Comparison of ENCODE assay signal across 15 mouse cellular contexts in the genomic region with DNA sequence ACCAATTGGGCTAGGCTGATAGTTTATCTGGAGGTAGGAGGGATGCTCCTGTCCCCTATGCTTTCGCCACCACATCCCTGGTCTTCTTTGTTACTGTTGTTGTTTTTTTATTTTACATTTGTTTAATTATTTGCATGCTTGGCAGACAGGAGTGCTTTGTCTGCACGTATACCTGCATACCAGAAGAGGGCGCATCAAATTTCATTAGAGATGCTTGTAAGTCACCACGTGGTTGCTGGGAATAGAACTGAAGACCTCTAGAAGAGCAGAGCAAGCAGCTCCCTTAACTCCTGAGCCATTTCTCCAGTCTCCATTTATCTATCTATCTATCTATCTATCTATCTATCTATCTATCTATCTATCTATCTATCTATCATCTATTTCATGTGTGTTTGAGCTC.
DNase-seq lines count a peak whose midpoint lies in the region; ATAC-seq and TF ChIP-seq lines count a peak whose summit lies in the region.
"Had no signal": no experiment of that assay in that cellular context is flagged by ENCODE, and none has a peak within 500 bp of the region (broad histone marks: within the 10 kb centered on the region; RNA-seq: fewer than 3 reads in every experiment).

No protein-coding gene starts in this region.

- H3K9ac ChIP-seq in forebrain, embryonic 11.5 days (ENCODE audit: low read length) = no peak overlapping the region
- no peak overlapping the region for H3K9ac ChIP-seq in CH12.LX (ENCODE audit: insufficient read depth, low read depth)
- no peak overlapping the region for H3K9ac ChIP-seq in heart, embryonic 12.5 days
- H3K9ac ChIP-seq: hindbrain, embryonic 13.5 days; limb, embryonic 13.5 days had no signal

- dilution Hi-C loops in CH12.LX (cut with MboI; ENCODE audit: extremely low pct_ligation_motif_present, extremely low pct_unique_long_range_greater_than_20kb, low sequenced_read_pairs) = no loop called here

- peaks cover 5% of the 10 kb centered on the region; the same call in 1 of the 2 replicates for H3K9me3 ChIP-seq in forebrain, embryonic 10.5 days
- H3K9me3 ChIP-seq in forebrain, embryonic 11.5 days (ENCODE audit: control insufficient read depth, low read length) = no peaks in the 10 kb centered on the region
- H3K9me3 ChIP-seq in CH12.LX (replicated peaks; ENCODE audit: low read length) = no peaks in the 10 kb centered on the region
- no peaks in the 10 kb centered on the region for H3K9me3 ChIP-seq in heart, embryonic 12.5 days (replicated peaks)
- H3K9me3 ChIP-seq: hindbrain, embryonic 13.5 days had no signal

- no peak for TF ChIP-seq EP300 in CH12.LX (IDR thresholded peaks at IDR 0.05; ENCODE audit: low read length)

- peak; percentile 10 for DNase-seq in forebrain, embryonic 10.5 days (ENCODE audit: extremely low spot score, low spot score)
- DNase-seq in forebrain, embryonic 11.5 days (ENCODE audit: low spot score) = no peak
- no peak for DNase-seq in left cerebral cortex, adult 2 months (ENCODE audit: extremely low spot score in 1 of 2, low spot score in 2 of 2)
- no peak for DNase-seq in left cerebral cortex, adult 18-20 months (ENCODE audit: low spot score in 2 of 2)
- peak; percentile 47 for DNase-seq in CH12.LX (ENCODE audit: extremely low read depth)
- DNase-seq in heart, postnatal 25 days (ENCODE audit: low spot score) = no peak
- DNase-seq: cerebellum, adult 11 months; kidney, postnatal 10 days; layer of hippocampus, postnatal 36 days; lung, postnatal 14 days; thymus, adult 18-20 months had no signal

- intact Hi-C loops in left cerebral cortex, adult 2 months (cut with DNase I) = no loop called here
- intact Hi-C loops in heart, postnatal 25 days (cut with DNase I) = no loop called here

- peak; percentile 37 for TF ChIP-seq CTCF in left cerebral cortex, adult 2 months (IDR thresholded peaks at IDR 0.05)
- peak; percentile 39 to 69; a peak in 3 of 4 replicates for TF ChIP-seq CTCF in CH12.LX (conservative IDR thresholded peaks at IDR 0.05 in 1 of 2, IDR thresholded peaks at IDR 0.05 in 1 of 2; ENCODE audit: low read depth in 2 of 2, low read length in 2 of 2)

- H3K27ac ChIP-seq in forebrain, embryonic 10.5 days = no peak overlapping the region
- H3K27ac ChIP-seq in forebrain, embryonic 11.5 days (ENCODE audit: low read depth, low read length) = no peak overlapping the region
- no peak overlapping the region for H3K27ac ChIP-seq in left cerebral cortex, adult 2 months
- H3K27ac ChIP-seq in CH12.LX (ENCODE audit: insufficient read depth, low read depth) = no peak overlapping the region
- H3K27ac ChIP-seq in heart, embryonic 12.5 days (ENCODE audit: poor library complexity, severe bottlenecking) = no peak overlapping the region
- H3K27ac ChIP-seq: hindbrain, embryonic 13.5 days; limb, embryonic 13.5 days had no signal

- no peak for TF ChIP-seq POLR2A in CH12.LX (IDR thresholded peaks at IDR 0.05; ENCODE audit: low read depth, low read length)

- 61% methylated on average over 4 of the region's 4 CpGs for WGBS in forebrain, embryonic 10.5 days
- 51% methylated on average over 4 of the region's 4 CpGs for WGBS in forebrain, embryonic 11.5 days
- WGBS in heart, embryonic 12.5 days = 57% methylated on average over 4 of the region's 4 CpGs

- no peak overlapping the region for H3K4me2 ChIP-seq in forebrain, embryonic 11.5 days (ENCODE audit: low read depth, low read length, severe bottlenecking)
- 0 out of 2 replicates have a peak overlapping the region, but pooled peaks have one; percentile 27 for H3K4me2 ChIP-seq in CH12.LX (ENCODE audit: insufficient read depth, low read depth, poor library complexity, severe bottlenecking)
- H3K4me2 ChIP-seq in heart, embryonic 12.5 days = no peak overlapping the region
- H3K4me2 ChIP-seq: hindbrain, embryonic 13.5 days; limb, embryonic 13.5 days had no signal

- H3K79me2 ChIP-seq in CH12.LX (replicated peaks; ENCODE audit: control insufficient read depth, extremely low read depth, insufficient read depth, poor library complexity, severe bottlenecking) = no peaks in the 10 kb centered on the region

- in situ Hi-C loops in CH12.LX (cut with MboI; ENCODE audit: low pct_ligation_motif_present, low pct_unique_long_range_greater_than_20kb, low sequenced_read_pairs) = no loop called here

- no peak overlapping the region for H3K4me3 ChIP-seq in forebrain, embryonic 10.5 days
- H3K4me3 ChIP-seq in forebrain, embryonic 11.5 days (ENCODE audit: low read depth, low read length) = no peak overlapping the region
- no peak overlapping the region for H3K4me3 ChIP-seq in left cerebral cortex, adult 2 months
- no peak overlapping the region for H3K4me3 ChIP-seq in CH12.LX (replicated peaks in 1 of 3; ENCODE audit: low read depth in 2 of 3, low read length in 2 of 3, poor library complexity in 1 of 3)
- H3K4me3 ChIP-seq in heart, embryonic 12.5 days = no peak overlapping the region
- H3K4me3 ChIP-seq: hindbrain, embryonic 13.5 days; limb, embryonic 13.5 days had no signal

- H3K36me3 ChIP-seq in forebrain, embryonic 10.5 days (replicated peaks) = peaks cover 37% of the 10 kb centered on the region
- H3K36me3 ChIP-seq in forebrain, embryonic 11.5 days (ENCODE audit: control insufficient read depth, insufficient read depth, low read length) = no peaks in the 10 kb centered on the region
- H3K36me3 ChIP-seq in CH12.LX (replicated peaks in 1 of 2; ENCODE audit: control insufficient read depth in 1 of 2, insufficient read depth in 1 of 2, low read length in 1 of 2) = no peaks in the 10 kb centered on the region
- H3K36me3 ChIP-seq in heart, embryonic 12.5 days = peaks cover 18% of the 10 kb centered on the region

- H3K4me1 ChIP-seq in forebrain, embryonic 10.5 days = peaks cover 4% of the 10 kb centered on the region
- no peaks in the 10 kb centered on the region for H3K4me1 ChIP-seq in forebrain, embryonic 11.5 days (replicated peaks; ENCODE audit: control insufficient read depth, insufficient read depth, low read length)
- peaks cover 0 to 4% of the 10 kb centered on the region in 2 experiments; a peak in 3 of 4 replicates for H3K4me1 ChIP-seq in CH12.LX (ENCODE audit: control insufficient read depth in 1 of 2, insufficient read depth in 2 of 2)
- H3K4me1 ChIP-seq in heart, embryonic 12.5 days (replicated peaks) = peaks cover 24% of the 10 kb centered on the region
- H3K4me1 ChIP-seq: hindbrain, embryonic 13.5 days had no signal

- TF ChIP-seq RAD21 in CH12.LX (IDR thresholded peaks at IDR 0.05; ENCODE audit: low read depth, low read length) = peak; percentile 35

- H3K27me3 ChIP-seq in forebrain, embryonic 10.5 days (ENCODE audit: poor library complexity, severe bottlenecking) = no peaks in the 10 kb centered on the region
- no peaks in the 10 kb centered on the region for H3K27me3 ChIP-seq in forebrain, embryonic 11.5 days (ENCODE audit: control insufficient read depth, insufficient read depth, low read length)
- H3K27me3 ChIP-seq in CH12.LX (replicated peaks) = no peaks in the 10 kb centered on the region
- no peaks in the 10 kb centered on the region for H3K27me3 ChIP-seq in heart, embryonic 12.5 days (replicated peaks)
- H3K27me3 ChIP-seq: hindbrain, embryonic 13.5 days; limb, embryonic 13.5 days had no signal

- ATAC-seq in forebrain, embryonic 11.5 days (replicated peaks; ENCODE audit: low FRiP score) = no peak
- peak; percentile 72 for ATAC-seq in megakaryocyte progenitor cell, adult 5-6 weeks (replicated peaks; ENCODE audit: poor library complexity)
- ATAC-seq in heart, embryonic 12.5 days (ENCODE audit: insufficient number of reproducible peaks, low FRiP score) = no peak

TF ChIP-seq in CH12.LX, 34 proteins besides CTCF, POLR2A, EP300 and RAD21:
- TF ChIP-seq MXI1 (IDR thresholded peaks at IDR 0.05; ENCODE audit: low read depth, low read length) (0 out of 2 replicates have a peak, but pooled peaks have one; percentile 27), USF2 (conservative IDR thresholded peaks at IDR 0.05; ENCODE audit: low read depth, low read length) (no peak), POLR2AphosphoS2 (IDR thresholded peaks at IDR 0.05; ENCODE audit: low read depth, low read length) (no peak), ZKSCAN1 (IDR thresholded peaks at IDR 0.05; ENCODE audit: borderline replicate concordance, low read depth, low read length) (no peak), BHLHE40 (IDR thresholded peaks at IDR 0.05; ENCODE audit: low read depth, low read length) (no peak), ZNF384 (IDR thresholded peaks at IDR 0.05; ENCODE audit: low read depth, low read length) (no peak), ELF1 (IDR thresholded peaks at IDR 0.05; ENCODE audit: low read depth, low read length) (no peak), KAT2A (IDR thresholded peaks at IDR 0.05; ENCODE audit: insufficient replicate concordance, low read length) (no peak), SIN3A (IDR thresholded peaks at IDR 0.05; ENCODE audit: low read length) (no peak), MAX (IDR thresholded peaks at IDR 0.05; ENCODE audit: low read length) (peak; percentile 85), SMC3 (IDR thresholded peaks at IDR 0.05; ENCODE audit: low read depth, low read length) (peak; percentile 71), MYC (IDR thresholded peaks at IDR 0.05; ENCODE audit: low read depth, low read length) (peak; percentile 96), NRF1 (IDR thresholded peaks at IDR 0.05; ENCODE audit: low read depth, low read length) (no peak), MEF2A (IDR thresholded peaks at IDR 0.05; ENCODE audit: borderline replicate concordance, low read depth, low read length) (no peak), TBP (conservative IDR thresholded peaks at IDR 0.05; ENCODE audit: low read depth, low read length) (no peak), E2F4 (IDR thresholded peaks at IDR 0.05; ENCODE audit: insufficient replicate concordance, low read depth, low read length) (no peak), ZMIZ1 (IDR thresholded peaks at IDR 0.05; ENCODE audit: low read depth, low read length) (no peak), USF1 (IDR thresholded peaks at IDR 0.05; ENCODE audit: low read depth, low read length) (peak; percentile 43; the same call in 1 of the 2 replicates), ETS1 (conservative IDR thresholded peaks at IDR 0.05; ENCODE audit: low read depth, low read length) (no peak), TCF12 (IDR thresholded peaks at IDR 0.05; ENCODE audit: low read depth, low read length) (no peak), CHD1 (IDR thresholded peaks at IDR 0.05; ENCODE audit: low read depth, low read length) (no peak), HCFC1 (IDR thresholded peaks at IDR 0.05; ENCODE audit: low read depth, low read length) (no peak), JUND (conservative IDR thresholded peaks at IDR 0.05; ENCODE audit: low read depth, low read length) (no peak), PAX5 (IDR thresholded peaks at IDR 0.05; ENCODE audit: low read length) (no peak), NELFE (IDR thresholded peaks at IDR 0.05; ENCODE audit: low read depth, low read length) (no peak), MAZ (IDR thresholded peaks at IDR 0.05; ENCODE audit: low read depth, low read length) (no peak)

Comparison
In these comparisons a context has a peak if more than half of its experiments do, and no peak if none do; other contexts are left out.
1. DNase-seq: peak in forebrain, embryonic 10.5 days (single experiment) and CH12.LX (single experiment); none in forebrain, embryonic 11.5 days (single experiment), left cerebral cortex, adult 2 months (0 of 2), left cerebral cortex, adult 18-20 months (0 of 2) and heart, postnatal 25 days (single experiment).